Mouse (Mus musculus) A20 (cell line): ENCODE measurements around the gene Hyal2.

Experiments used
- DNase-seq: peaks from one replicate; pipeline ENCODE4 v3.0.0-alpha.2; 2011; ENCODE audit warnings: low read depth, low spot score

Gene Hyal2

DNA sequence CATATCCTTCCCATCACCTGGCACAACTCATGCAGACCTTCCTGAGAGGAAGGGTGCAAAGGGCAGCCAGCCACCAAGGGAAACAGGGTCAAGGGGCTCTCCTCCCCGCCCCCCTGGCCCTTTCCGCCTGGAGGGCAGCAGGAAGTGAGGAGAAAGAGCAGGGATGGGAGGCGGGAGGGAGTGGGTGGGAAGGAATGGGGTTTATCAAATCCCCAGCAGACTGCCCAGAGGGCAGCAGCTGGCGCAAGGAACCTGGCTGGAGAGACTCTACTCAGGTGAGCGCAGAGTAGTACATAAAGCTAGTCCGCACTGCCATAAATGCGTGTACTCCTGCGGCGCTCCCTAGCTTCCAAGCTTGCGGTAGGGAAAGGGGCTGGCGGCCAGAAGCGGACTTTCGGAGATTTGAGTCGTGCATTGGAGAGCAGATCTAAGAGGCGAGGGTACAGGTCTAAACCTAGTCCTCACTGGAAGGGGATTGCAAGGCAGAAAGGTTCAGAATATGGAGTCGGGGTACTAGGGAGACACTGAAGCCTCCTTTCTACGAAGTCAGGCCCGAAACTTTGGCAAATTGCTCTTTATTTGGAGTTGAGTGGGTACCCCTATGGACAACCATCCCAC is at the start of gene Hyal2:
Gene Hyal2 (plus strand): TSS at position 244 of the 618 bp plus-strand sequence.
- DNase-seq: no peak

DNA sequence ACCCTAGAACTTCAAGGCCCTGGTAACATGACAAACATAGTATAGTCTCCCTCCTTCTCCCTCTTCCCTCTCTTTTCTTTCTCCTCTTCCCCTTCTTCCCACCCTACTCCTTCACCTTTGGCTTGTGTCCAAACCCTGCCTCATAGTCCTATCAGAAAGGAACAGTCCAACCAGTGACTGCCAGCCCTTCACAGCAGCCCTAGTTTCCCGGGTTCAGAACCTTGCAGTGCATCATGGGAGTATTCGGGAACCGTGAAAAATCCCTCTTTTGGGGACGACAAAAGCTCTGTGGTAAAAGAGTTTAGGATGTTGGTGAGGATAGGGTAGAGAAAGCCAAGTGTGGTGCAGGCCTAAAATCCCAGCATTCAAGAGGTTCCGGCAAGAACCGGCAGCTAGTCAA is 47.4 kb upstream of the Hyal2 start:
- no peak for DNase-seq

DNA sequence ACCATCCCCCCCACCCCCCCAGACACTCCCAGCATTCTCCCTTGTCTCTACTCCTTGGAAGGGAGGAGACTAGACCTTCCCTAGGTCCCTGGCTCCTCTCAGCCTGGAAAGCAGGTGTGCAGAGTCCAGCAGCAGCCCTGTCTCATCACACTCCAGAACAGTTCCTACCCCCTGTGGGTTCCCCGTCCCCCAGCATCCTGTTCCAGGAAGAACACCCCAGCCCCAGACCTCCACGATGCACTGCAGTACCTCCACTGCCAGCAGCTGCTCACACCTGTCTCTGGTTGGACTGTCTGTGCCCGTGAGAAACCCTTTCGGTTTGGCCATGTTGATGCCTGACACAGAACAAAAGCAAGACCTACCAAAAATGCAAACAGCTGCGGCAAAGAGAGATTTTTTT is 46.6 kb upstream of the Hyal2 start:
- DNase-seq: no peak

DNA sequence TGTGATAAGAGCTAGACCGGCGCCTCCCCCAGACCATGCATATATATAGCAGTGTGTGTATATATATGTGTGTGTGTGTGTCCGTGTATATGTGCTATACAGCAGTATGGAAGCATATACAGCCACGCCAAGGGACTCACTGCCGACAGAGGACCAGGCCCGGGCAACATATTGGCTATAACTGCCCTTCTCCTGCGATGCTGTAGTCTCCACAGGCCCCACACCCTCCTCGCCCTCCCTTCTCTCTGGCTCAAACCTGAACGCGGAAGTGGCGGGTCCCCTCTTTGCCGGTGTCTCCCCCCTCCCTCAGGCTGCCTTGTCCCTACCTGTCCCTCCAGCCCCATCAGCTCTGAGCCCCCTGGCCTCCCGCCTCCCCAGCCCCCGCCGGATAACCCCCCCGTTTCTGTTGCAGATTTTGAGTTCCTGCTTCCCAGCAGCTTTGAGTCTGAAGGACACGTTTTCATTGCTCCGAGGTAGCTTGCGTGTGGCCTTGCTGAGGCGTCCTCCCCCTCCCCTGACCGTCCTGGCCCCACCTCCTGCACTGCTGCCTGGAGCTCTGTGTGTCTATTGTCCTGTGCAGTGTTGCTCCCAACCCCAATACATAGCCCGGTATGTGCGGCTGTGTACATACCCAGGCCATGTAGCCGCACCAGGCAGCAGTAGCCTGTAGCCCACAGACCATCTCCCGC is 45.9 kb upstream of the Hyal2 start:
- no peak for DNase-seq

DNA sequence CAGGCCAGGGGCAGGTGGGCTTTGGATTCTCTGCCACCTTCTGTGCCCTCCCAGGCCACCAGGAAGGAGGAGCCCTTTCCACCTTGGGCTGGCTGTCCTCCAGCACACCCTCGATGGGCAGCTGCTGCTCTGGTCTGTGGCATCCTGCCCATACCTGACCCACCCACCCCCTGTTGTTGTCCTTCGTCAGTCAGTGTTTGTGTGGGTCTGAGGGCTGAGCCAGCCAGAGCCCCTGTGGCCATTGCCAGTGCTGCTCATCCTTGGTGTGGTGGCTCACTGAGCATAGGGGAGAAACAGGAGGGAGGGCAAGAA is 45.4 kb upstream of the Hyal2 start:
- DNase-seq: no peak

DNA sequence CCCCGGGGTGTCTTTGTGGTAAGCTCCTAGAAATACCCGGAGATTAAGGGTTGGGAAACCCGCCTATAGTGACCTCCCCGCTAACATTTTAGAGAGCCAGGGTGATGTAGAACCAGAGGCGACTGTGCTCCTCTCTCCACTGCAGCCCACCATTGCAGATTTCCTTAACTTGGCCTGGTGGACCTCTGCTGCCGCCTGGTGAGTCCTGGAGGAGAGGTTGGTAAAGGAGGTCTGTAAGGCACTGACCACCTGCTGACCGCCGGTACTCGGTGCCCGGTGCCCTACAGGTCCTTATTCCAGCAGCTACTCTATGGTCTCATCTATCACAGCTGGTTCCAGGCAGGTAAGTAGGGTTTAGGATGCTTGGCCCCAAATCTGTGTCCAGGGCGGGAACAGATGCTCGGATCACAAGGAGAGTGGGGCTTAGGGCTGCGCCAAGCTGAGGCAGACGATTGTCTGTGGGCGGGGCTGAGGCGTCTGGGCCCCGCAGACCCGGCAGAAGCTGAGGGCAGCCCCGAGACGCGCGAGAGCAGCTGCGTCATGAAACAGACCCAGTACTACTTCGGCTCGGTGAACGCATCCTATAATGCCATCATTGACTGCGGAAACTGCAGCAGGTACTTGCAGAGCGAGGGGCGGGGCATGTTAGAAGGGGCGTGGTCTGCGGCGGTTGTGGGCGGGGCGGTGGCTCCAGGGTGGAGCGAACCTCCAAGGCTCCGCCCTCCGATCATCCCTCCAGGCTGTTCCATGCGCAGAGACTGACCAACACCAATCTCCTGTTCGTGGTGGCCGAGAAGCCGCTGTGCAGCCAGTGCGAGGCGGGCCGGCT is 41.3 kb upstream of the Hyal2 start:
- no peak for DNase-seq

DNA sequence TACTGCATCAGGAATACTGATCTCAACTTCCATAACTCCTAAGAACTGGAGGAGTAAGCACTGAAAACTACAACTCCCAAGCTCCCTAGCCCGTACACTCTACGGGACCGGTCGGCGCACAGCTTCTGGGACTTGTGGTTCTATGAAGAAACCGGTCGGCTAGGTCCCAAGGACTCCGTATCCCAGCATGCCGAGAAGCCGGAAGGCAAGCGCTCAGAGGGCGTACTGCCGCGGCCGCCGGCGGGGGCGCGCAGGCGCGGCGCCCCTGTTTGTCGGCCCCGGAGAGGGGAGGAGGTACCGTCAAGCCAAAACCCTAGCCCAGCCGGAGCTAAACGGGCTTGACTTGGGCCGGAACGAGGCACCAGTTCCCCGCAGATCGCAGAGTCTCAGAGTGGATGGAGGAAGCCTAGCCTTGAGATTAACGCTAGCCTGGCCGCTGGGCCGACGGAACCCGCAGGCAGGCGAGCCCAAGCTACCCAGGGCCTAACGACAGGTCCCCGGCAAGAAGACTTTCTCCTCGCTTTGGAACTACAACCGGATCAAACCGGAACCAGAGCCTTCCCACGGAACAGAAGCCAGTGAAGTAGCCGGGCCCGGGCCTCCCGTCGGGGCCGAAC is 33.8 kb upstream of the Hyal2 start, which contains the start of gene Tmem115:
Gene Tmem115 (plus strand): TSS at position 155 of the 617 bp plus-strand sequence.
- peak; percentile 95 for DNase-seq

DNA sequence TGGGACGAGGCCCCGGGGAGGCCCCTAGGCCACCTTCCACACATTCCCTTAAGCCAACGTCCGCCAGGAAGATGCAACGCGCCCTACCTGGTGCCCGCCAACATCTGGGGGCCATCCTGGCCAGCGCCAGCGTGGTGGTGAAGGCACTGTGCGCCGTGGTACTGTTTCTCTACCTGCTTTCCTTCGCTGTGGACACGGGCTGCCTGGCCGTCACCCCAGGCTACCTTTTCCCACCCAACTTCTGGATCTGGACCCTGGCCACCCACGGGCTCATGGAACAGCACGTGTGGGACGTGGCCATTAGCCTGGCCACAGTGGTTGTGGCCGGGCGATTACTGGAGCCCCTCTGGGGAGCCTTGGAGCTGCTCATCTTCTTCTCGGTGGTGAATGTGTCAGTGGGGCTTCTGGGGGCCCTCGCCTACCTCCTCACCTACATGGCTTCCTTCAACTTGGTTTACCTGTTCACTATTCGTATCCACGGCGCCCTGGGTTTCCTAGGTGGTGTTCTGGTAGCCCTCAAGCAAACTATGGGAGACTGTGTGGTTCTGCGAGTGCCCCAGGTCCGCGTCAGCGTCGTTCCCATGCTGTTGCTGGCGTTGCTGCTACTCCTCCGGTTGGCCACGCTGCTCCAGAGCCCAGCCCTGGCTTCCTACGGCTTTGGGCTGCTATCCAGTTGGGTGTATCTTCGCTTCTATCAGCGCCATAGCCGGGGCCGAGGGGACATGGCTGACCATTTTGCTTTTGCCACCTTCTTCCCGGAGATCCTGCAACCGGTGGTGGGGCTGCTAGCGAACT is 33.1 kb upstream of the Hyal2 start:
- peak; percentile 50 for DNase-seq

DNA sequence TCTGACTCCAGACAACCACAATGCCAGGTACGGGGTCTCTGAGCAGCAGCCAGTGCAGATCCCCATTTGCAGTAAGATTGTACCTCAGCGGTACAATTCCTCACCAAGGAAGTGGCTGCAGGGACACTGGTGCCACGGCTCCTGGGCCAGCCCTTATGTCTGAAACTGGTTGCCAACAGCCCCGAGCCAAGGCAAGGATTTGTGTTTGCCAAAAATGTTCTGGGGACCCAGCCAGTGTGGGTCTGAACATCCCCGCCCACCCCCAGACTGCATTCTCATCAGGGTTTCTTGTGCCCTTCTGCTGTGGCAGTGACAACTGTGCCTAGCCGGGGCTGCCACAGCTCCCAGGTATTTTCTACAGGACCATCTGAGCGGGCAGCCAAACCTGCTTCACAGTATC is 29.5 kb upstream of the Hyal2 start:
- no peak for DNase-seq

DNA sequence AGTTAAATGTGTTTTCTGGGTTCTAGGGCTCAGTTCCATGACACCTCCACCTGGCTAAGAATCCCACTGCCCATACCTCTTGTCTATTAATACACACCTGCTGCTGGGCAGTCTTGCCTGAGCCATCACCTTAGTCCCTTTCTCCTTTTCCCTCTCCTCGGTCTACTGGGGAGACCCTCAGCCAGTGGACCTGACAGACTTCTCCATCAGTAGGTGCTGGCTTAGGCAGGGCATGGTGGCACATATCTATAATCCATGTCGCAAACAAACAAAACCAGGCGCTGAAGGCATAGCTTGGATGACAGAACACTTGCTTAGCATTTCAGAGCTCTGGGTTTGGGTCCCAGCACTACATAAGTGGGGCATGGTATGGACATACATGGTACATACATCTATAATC is 29.0 kb upstream of the Hyal2 start:
- DNase-seq: no peak

DNA sequence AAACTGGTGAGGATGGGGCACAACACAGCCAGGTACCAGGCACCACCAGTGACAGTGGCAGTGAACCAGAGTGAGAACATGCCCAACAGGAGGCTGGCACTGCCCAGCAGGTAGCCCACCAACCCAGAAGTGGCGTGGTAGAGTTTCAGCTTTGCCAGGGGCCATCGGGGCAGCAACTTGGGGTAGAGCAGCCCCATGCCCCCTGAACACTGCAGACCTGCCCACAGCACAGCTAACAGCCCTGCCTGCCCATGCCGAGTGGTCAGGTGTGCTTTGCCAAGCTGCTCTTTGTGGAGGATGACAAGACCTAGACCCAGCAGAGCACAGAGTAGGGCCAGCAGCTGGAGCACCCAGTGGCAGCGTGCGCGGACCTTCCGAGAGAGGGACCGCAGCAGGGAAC is 27.8 kb upstream of the Hyal2 start:
- DNase-seq: no peak

DNA sequence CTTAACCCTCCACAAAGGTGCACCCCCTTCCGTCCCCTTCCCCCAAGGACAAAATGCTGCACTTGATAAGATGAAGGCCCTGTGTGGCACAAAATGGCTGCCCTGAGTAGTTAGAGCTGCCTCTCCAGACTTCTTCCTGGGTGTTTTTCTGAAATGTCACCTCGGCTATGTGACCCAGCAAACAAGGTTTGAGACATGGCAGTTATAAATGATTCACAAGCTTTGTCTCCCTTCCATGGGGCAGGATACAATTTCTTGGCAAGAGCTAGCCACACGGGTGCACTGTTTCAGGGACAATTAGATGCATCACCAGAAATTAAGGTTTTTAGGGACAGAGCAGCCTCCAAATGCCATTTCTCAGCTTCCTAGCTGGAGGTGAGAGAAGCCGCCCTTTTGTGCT is 27.3 kb upstream of the Hyal2 start:
- no peak for DNase-seq

DNA sequence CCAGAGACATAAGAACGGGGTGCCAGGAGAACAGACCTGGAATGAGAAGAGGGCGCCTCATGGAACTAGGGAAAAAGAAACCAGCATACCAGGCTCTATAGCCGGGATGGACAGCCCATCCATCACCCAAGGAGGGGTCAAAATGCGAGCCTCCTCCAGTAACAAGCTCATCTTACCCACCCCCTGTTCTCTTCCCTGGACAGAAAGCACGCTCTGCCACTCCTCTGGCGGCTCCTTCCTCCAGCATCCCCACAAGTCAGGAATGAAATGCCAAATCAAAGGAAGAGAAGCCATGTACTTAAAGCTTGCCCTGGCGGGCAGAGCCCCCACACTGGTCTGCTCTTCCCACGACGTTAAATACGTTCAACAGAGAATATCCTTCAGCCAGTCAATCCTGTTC is 26.7 kb upstream of the Hyal2 start:
- no peak for DNase-seq

DNA sequence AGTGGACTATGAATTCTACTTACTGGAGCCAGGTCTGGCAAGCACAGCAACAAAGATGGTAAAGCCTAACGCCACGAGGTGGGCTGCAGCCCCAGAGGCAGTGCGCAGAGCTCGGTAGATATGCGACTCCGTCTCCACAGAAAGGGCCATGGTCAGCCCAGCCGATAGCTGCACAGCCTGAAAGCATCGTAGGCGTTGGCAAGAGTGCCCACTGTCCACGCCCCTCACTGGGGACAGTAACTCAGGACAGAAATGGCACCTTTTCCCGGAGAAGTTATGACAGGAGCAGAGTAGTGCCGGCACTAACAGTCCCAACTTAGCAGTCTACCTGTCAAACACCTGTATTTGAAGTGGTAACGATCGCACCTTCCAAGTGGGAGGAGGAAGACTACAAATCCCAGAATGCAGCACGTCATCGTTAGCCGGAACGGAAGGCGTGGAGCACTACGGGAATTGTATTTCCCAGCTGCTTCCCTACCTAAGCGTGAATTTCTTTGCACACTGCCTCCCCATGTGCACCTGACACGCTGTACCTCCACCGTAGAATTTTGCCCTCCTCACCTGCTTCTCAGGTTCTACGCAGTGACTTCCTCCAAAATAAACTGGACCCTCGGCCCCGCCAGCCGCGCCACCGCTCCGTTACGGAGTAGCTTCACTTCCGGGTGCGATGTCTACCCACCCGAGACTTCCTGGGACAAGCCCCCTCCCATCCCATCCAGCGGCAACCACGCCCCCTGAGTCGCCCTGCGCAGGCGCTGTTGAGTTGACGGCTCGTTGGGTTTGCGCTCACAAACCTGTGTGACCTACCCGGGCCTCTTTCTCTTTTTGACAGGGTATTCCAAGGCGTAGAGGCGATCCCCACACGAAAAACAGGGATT is 26.0 kb upstream of the Hyal2 start, which contains the start of the genes Cyb561d2 and Nprl2:
Gene Cyb561d2 (minus strand): TSS at position 720 of the 878 bp plus-strand sequence.
Gene Nprl2 (plus strand): TSS at position 753 of the 878 bp plus-strand sequence.
- peak; percentile 96 for DNase-seq

DNA sequence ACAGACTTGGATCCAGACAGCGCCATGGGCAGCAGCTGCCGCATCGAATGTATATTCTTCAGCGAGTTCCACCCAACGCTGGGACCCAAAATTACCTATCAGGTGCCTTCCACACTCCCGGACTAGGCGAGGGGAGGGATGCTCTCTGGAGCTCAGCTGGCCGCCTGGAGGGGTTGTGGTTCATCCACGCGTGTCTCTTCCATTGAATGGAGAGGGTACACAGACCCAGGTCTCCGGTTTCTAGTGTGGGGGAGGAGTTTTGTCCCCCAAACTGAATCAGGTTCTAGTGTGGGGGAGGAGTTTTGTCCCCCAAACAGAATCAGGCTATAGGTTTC is 25.4 kb upstream of the Hyal2 start:
- no peak for DNase-seq

DNA sequence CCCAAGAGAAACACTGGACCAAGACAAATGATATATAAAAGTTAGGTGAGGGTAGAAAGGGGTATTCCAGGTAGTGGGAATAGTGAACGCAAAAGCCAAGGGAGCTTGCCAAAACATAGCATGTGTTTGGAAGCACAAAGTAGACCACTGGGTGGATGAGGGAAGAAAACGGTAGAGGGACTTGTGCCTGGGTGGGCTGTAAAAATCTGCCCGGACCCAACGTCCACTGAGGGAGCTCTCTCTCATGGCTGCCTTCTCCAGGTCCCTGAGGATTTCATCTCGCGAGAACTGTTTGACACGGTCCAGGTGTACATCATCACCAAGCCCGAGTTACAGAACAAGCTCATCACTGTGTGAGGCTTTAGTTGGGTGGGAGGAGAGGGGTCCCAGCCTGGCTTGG is 25.0 kb upstream of the Hyal2 start:
- no peak for DNase-seq

DNA sequence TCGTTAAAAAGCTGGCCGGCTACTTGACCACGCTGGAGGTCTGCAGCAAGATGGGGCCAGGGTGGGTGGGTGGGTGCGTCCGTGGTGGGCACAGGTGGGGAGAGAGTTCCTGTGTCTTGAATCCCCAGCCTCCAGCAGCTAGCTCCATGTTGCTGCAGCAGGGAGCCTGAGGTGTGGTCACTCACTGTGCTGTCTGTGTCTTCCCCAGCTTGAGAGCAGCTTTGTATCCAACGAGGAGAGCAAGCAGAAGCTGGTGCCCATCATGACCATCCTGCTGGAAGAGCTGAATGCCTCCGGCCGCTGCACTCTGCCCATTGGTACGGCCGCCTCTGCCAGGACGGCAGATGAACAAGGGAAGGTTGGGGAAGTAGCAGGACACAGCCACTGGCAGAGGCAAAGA is 24.4 kb upstream of the Hyal2 start:
- DNase-seq: no peak

DNA sequence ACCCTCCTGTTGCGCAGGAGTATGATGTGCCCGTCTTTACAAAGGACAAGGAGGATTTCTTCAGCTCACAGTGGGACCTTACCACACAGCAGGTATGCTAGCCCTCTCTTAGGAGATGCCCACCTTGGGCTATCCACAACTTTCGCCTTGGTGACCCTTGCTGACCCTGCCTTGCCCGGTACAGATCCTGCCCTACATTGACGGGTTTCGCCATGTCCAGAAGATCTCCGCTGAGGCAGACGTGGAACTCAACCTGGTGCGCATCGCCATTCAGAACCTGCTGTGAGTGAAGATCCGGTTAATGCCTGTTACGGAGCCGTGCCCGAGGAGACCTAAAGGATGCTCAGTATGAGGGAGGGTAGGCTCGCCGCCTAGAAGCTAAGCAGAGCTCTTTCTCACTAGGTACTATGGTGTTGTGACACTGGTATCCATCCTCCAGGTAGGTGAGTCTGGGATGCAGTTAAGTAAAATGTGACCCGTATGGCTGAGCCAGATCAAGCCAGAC is 23.5 kb upstream of the Hyal2 start:
- DNase-seq: no peak

DNA sequence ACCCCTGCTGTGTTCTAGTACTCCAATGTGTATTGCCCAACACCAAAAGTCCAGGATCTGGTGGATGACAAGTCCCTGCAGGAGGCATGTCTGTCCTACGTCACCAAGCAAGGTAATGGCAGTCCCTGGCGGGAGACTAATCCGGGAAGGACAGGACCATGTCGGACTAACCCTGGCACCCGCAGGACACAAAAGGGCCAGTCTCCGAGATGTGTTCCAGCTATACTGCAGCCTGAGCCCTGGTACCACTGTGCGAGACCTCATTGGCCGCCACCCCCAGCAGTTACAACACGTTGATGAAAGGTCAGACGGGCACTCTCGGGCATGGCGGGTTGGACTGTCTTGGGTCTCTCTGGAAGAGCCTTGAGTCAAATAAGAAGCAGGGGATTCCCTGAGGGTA is 23.0 kb upstream of the Hyal2 start:
- DNase-seq: no peak

DNA sequence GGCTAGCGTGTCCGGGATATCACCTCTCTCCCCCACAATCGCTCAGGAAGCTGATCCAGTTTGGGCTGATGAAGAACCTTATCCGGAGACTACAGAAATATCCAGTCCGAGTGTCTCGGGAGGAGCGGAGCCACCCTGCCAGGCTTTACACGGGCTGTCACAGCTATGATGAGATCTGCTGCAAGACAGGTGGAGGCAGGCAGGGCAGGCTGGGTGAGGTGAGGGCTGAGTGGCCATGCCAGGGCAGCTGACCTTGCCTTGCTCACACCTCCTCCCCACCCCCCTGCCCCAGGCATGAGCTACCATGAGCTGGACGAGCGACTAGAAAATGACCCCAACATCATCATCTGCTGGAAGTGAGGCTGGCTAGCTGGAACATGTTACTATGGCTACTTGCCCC is 22.5 kb upstream of the Hyal2 start:
- no peak for DNase-seq
